Mouse (Mus musculus) hindbrain, embryonic 12.5 days (tissue): ENCODE measurements at regions not wholly inside any gene's neighbourhood (a gene's known extent, or its start where the extent isn't known, plus 50 kb on each side); places are given as distances from the start of the nearest gene placed in this dataset.
"Not testable (repeated sequence)": the region's sequence is repeated elsewhere in the genome, so short reads cannot be mapped to it uniquely, and the experiment has no call there.

Experiments used
- ATAC-seq: fragments of 200-750 bp; cut with Nextera tagmentation; 2 replicates; pipeline ENCODE4 v1.8.0; 2017; ENCODE audit warnings: moderate TSS enrichment; ENCODE audit not compliant: low FRiP score
- H3K27ac ChIP-seq: fragments of 300-500 bp; sonication (generic); 2 replicates; pipeline ENCODE4 v1.5.1; 2016; ENCODE audit warnings: mild to moderate bottlenecking
- H3K27me3 ChIP-seq: fragments of 300-500 bp; sonication (generic); 2 replicates; pipeline ENCODE4 v1.6.1; 2016; ENCODE audit warnings: mild to moderate bottlenecking
- H3K36me3 ChIP-seq: fragments of 300-500 bp; sonication (generic); 2 replicates; pipeline ENCODE4 v1.6.1; 2016; ENCODE audit warnings: mild to moderate bottlenecking
- H3K4me1 ChIP-seq: fragments of 300-500 bp; sonication (generic); 2 replicates; pipeline ENCODE4 v1.6.1; 2016
- H3K4me2 ChIP-seq: fragments of 300-500 bp; sonication (generic); replicated peaks from 2 replicates; pipeline ENCODE4 v1.6.1; 2016; ENCODE audit warnings: mild to moderate bottlenecking
- H3K4me3 ChIP-seq: fragments of 300-500 bp; sonication (generic); 2 replicates; pipeline ENCODE4 v1.5.1; 2016; ENCODE audit warnings: mild to moderate bottlenecking
- H3K9ac ChIP-seq: fragments of 300-500 bp; sonication (generic); 2 replicates; pipeline ENCODE4 v1.6.1; 2016; ENCODE audit warnings: mild to moderate bottlenecking, moderate library complexity
- H3K9me3 ChIP-seq: fragments of 300-500 bp; sonication (generic); replicated peaks from 2 replicates; pipeline ENCODE4 v1.6.1; 2016; ENCODE audit warnings: mild to moderate bottlenecking
- WGBS: fragments of 180-500 bp; shearing (Covaris S2); methylation state at CpG from one replicate; pipeline ENCODE4 v1.1.7; 2016; 5-methylcytosine and 5-hydroxymethylcytosine counted together

GRCm38 (mm10) chr12:17992572-17992971, 301.9 kb downstream of the Hpcal1 start:
- H3K9me3 ChIP-seq, H3K36me3 ChIP-seq, H3K27me3 ChIP-seq, H3K4me1 ChIP-seq: not testable (repeated sequence)
- Histone ChIP-seq H3K4me3 (peak overlapping the region; percentile 67), H3K27ac (peak overlapping the region; percentile 23; the same call in 1 of the 2 replicates), H3K9ac (peak overlapping the region; percentile 66), H3K4me2 (peak overlapping the region; percentile 56)
- ATAC-seq = peak; percentile 84
- WGBS = under 1% methylated on average over 39 of the region's 44 CpGs

- Histone ChIP-seq H3K9ac (peak overlapping the region; percentile 66; the same call in 1 of the 2 replicates), H3K4me2 (peak overlapping the region; percentile 56), H3K4me3 (peak overlapping the region; percentile 67)
- H3K4me1 ChIP-seq, H3K9me3 ChIP-seq, ATAC-seq, H3K27me3 ChIP-seq, H3K27ac ChIP-seq, H3K36me3 ChIP-seq: not testable (repeated sequence)
- 6% methylated on average over 21 of the region's 22 CpGs for WGBS
These were observed 302.7 kb downstream of the Hpcal1 start for GRCm38 (mm10) chr12:17993368-17993767.
